Mouse (Mus musculus) G1E (cell line): Measurements from ENCODE around the gene Lzts2. TPM values are rescaled to one million over a fixed set of nuclear protein-coding genes. Genes with fewer than 3 reads are reported as not detected.

Source experiments
- ATAC-seq: 2 replicates; pipeline ENCODE4 v1.8.0; 2016; ENCODE audit warnings: mild to moderate bottlenecking; ENCODE audit not compliant: insufficient number of reproducible peaks, poor library complexity, low FRiP score, severe bottlenecking; ENCODE audit errors: extremely low read depth
- DNase-seq: peaks from one replicate; pipeline ENCODE4 v3.0.0; 2012; ENCODE audit warnings: low spot score
- H3K27me3 ChIP-seq: 2 replicates; pipeline ENCODE4 v1.6.1; 2012; ENCODE audit warnings: mild to moderate bottlenecking, low read length, inconsistent platforms; ENCODE audit not compliant: insufficient read depth
- H3K36me3 ChIP-seq: replicated peaks from 2 replicates; pipeline ENCODE3; 2012; ENCODE audit warnings: mild to moderate bottlenecking, inconsistent platforms
- H3K4me1 ChIP-seq: 2 replicates; pipeline ENCODE4 v1.6.1; 2012; ENCODE audit warnings: low read depth, low read length, inconsistent platforms, mixed read lengths; ENCODE audit not compliant: insufficient read depth
- H3K4me3 ChIP-seq: 2 replicates; pipeline ENCODE4 v1.5.1; 2012; ENCODE audit warnings: low read depth, mild to moderate bottlenecking, inconsistent platforms, low read length, moderate library complexity, mixed read lengths
- H3K9me3 ChIP-seq: replicated peaks from 2 replicates; pipeline ENCODE4 v1.6.1; 2012; ENCODE audit warnings: inconsistent platforms
- CTCF ChIP-seq: IDR thresholded peaks from 2 replicates; pipeline ENCODE4 v1.5.1; 2012; ENCODE audit warnings: low read depth, low read length, inconsistent platforms, mixed read lengths
- GATA1 ChIP-seq: IDR thresholded peaks from 2 replicates; pipeline ENCODE4 v1.6.1; 2012; ENCODE audit warnings: borderline replicate concordance, low read length, inconsistent platforms, mixed read lengths
- GATA2 ChIP-seq: IDR thresholded peaks from 2 replicates; pipeline ENCODE4 v1.6.1; 2012; ENCODE audit warnings: low read depth, low read length, inconsistent platforms, borderline replicate concordance
- POLR2AphosphoS5 ChIP-seq: IDR thresholded peaks from 2 replicates; pipeline ENCODE4 v1.6.1; 2012; ENCODE audit warnings: low read depth, low read length, inconsistent platforms; ENCODE audit not compliant: insufficient replicate concordance
- TAL1 ChIP-seq: conservative IDR thresholded peaks from 2 replicates; pipeline ENCODE4 v1.6.1; 2012; ENCODE audit warnings: low read depth, low read length, inconsistent platforms, mixed read lengths
- polyA plus RNA-seq: library from polyadenylated mRNA; stranded (reverse); fragments of >175 nt; gene quantifications from 2 replicates; pipeline ENCODE4 v1.2.3, GENCODE M21; 2012
- total RNA-seq, 2 experiments: library from RNA; stranded (forward) in 1 of 2; stranded (reverse) in 1 of 2; fragments of 200-1000 nt in 1 of 2; fragments of >200 nt in 1 of 2; fragmentation: Nextera tagmentation in 1 of 2; gene quantifications; 2 replicates each; pipeline ENCODE4 v1.2.3; 2014 to 2017

Lzts2 gene
- total and polyA plus RNA-seq, 3 experiments: 21.7 to 122 (median 32.7) TPM

- H3K27me3 ChIP-seq: peaks cover 52% of the 10 kb centered on the region
- no peak for TF ChIP-seq TAL1
- TF ChIP-seq CTCF: no peak
- no peak for TF ChIP-seq GATA2
- no peak for TF ChIP-seq GATA1
- TF ChIP-seq POLR2AphosphoS5: no peak
- DNase-seq (no peak), ATAC-seq (no peak)
- H3K9me3 ChIP-seq: no peaks in the 10 kb centered on the region
- no peak overlapping the region for H3K4me3 ChIP-seq
- peaks cover 10% of the 10 kb centered on the region for H3K36me3 ChIP-seq
- H3K4me1 ChIP-seq: peaks cover 34% of the 10 kb centered on the region
Observed at GRCm38 (mm10) chr19:44988321-44988720, 25.9 kb upstream of the Lzts2 start.

DNA sequence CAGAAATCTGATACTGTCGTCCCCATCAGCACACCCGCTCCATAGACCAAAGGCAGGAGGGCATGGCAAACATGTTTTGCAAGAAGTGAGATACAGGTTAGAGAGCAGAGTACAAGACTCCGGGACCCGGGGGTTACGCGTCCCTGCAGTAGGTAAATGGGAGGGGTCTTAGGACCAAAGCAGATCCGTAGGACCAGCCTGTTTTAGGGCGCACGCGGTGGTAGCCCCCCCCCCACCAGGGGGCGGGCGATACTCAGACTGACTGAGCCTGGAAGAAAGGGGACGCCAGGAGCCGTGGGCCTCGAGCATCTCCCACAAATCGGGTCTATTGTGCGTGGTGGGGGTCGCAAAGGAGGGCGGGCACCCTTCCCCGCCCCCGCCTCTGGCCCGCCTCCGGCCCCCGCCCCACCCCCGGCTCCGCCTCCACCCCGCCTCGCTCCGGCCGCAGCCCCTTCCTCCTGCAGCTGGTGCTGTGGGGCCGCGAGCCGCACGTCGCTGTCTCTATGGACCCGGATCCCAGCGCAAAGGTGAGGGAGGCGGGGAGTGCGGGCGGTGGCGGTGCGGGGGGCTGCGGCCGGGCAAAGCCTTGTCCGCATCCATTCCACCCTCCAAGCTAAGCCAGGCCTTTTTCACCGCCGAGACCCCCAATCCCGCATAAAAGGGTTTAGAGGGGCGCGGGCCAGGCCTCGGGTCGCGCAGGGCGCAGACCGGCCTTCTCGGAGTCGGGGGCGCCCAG lies 25.2 kb upstream of the Lzts2 start, which contains the start of gene Sema4g:
TSS of gene Sema4g (plus strand) at position 271 of the 736 bp plus-strand sequence.
- H3K27me3 ChIP-seq: peaks cover 52% of the 10 kb centered on the region
- H3K4me1 ChIP-seq: peaks cover 34% of the 10 kb centered on the region
- no peak for ATAC-seq
- no peaks in the 10 kb centered on the region for H3K9me3 ChIP-seq
- peaks cover 7% of the 10 kb centered on the region for H3K36me3 ChIP-seq
- peak within 1 kb of the TSS; percentile 69 for H3K4me3 ChIP-seq
- DNase-seq: peak; percentile 56
- 0 out of 2 replicates have a peak, but pooled peaks have one; percentile 10 for TF ChIP-seq CTCF
- no peak for TF ChIP-seq POLR2AphosphoS5

DNA sequence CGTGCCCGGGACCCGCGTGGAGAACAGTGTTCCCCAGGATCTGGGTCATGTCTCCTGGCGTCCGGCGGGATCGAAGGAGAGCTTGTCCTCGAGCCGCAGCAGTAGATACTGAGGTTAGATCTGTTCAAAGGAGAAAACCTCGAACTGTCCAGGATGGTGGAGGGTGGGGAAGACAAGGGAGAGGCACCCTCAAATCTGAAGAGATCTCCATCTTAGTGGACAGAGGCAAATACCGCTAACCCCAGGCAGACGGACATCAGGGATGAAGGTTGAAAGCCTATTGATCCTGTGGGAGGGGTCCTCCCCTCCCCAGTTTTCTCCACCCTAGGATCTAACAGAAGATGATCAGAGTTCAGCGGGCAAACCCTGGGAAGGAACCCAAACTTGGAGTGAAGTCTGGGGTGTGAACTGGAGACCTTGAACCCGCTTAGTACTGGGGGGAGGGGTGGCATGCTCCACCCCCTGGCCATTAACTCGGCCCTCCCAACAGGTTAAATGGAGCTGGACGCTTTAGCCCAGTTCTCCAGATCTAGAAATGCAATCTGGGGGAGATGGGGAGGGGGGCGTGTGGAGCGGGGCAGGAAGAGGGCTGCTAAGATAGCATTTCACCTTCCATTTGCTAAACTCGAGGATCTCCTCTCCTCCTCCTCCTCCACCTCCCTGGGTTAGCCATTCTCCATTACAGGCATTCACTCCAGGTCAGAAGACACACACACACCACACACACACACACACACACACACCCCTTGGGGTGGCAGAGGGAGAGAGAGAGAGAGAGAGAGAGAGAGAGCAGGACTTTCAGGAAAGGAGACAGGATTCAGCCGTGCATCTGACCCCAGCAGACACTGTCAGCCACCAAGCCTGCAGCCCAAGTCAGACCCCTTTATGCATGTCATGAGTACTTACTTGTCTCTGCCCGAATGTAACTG lies 24.4 kb upstream of the Lzts2 start:
- peaks cover 34% of the 10 kb centered on the region for H3K4me1 ChIP-seq
- H3K9me3 ChIP-seq: no peaks in the 10 kb centered on the region
- H3K4me3 ChIP-seq: peak overlapping the region; percentile 69; the same call in 1 of the 2 replicates
- TF ChIP-seq GATA2: no peak
- no peak for TF ChIP-seq TAL1
- no peak for TF ChIP-seq POLR2AphosphoS5
- no peak for TF ChIP-seq GATA1
- TF ChIP-seq CTCF: no peak
- peaks cover under 1% of the 10 kb centered on the region for H3K36me3 ChIP-seq
- H3K27me3 ChIP-seq: peaks cover 58% of the 10 kb centered on the region
- ATAC-seq (no peak), DNase-seq (no peak)

DNA sequence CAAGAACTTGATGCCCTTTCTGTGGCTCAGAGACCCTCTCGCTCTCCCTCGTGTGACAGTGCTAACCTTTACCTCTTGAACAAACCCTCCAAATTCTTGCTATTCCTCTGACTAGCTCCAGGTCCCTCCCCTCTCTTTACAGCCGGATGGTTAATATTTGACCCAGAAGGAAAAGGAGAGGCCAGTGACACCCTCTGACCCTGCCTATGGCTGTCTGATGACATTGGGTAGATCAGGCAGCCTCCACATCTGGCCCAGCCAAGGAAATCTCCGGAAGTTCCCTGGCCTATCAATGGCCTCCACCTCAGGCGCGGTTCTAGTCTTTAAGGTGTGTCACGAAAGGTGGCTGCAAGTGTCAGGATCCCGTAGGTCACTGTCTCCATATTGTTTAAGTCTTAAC lies 23.2 kb upstream of the Lzts2 start:
- H3K27me3 ChIP-seq: peaks cover 66% of the 10 kb centered on the region
- H3K4me3 ChIP-seq: no peak overlapping the region
- H3K36me3 ChIP-seq: no peaks in the 10 kb centered on the region
- peaks cover 27% of the 10 kb centered on the region for H3K4me1 ChIP-seq
- no peak for DNase-seq
- no peaks in the 10 kb centered on the region for H3K9me3 ChIP-seq
- ATAC-seq: no peak
- TF ChIP-seq GATA1 (no peak), GATA2 (no peak), TAL1 (no peak), POLR2AphosphoS5 (no peak), CTCF (no peak)

DNA sequence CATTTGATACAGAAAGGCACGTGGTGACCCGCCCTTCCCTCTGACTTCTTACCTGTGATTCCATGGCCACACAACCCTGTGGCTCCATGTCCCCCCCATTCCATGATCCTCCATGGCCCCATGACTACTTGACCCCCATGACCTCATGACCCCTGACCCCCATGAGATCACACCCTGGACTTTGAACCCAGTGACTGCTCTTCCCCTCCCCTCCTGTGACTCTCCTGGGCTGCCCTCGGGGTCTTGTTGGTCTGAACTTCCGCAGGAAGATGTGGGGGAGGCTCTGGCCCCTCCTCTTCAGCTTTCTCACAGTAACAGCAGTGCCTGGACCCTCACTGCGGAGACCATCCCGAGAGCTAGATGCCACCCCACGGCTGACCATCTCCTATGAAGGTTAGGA lies 22.0 kb upstream of the Lzts2 start:
- no peak for DNase-seq
- Histone ChIP-seq H3K4me3 (no peak overlapping the region), H3K4me1 (peaks cover 31% of the 10 kb centered on the region), H3K36me3 (no peaks in the 10 kb centered on the region), H3K9me3 (no peaks in the 10 kb centered on the region), H3K27me3 (peaks cover 71% of the 10 kb centered on the region)
- no peak for ATAC-seq
- TF ChIP-seq GATA2: no peak
- no peak for TF ChIP-seq GATA1
- TF ChIP-seq TAL1: no peak

DNA sequence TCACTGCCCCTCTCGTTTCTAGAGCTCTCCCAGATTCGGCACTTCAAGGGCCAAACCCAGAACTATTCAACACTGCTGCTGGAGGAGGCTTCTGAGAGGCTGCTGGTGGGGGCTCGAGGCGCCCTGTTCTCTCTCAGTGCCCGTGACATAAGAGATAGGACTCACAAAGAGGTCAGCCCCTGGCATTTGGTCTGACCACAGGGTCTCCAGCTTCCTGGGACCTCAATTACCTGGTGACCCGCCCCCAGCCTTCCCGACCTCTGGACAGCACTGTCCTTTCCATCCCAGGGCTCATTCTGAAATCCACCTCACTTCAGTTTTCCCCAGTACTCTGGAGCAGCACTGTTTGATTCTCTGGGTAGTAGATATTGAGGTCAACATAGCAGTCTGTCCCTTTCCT lies 21.5 kb upstream of the Lzts2 start:
- DNase-seq: no peak
- H3K4me1 ChIP-seq: peaks cover 36% of the 10 kb centered on the region
- no peak overlapping the region for H3K4me3 ChIP-seq
- no peaks in the 10 kb centered on the region for H3K9me3 ChIP-seq
- TF ChIP-seq GATA2 (no peak), TAL1 (no peak), POLR2AphosphoS5 (no peak), GATA1 (no peak), CTCF (no peak)
- peaks cover 75% of the 10 kb centered on the region for H3K27me3 ChIP-seq
- no peaks in the 10 kb centered on the region for H3K36me3 ChIP-seq
- ATAC-seq: no peak
